In genomic region chr2:14454946-14455631, GRCm38 (mm10) we compare ENCODE assay signal across 11 mouse cellular contexts.
A peak's percentile ranks its signal among the peaks of the same experiment; 100 is the strongest.
DNase-seq lines count a peak whose midpoint lies in the region; ATAC-seq and TF ChIP-seq lines count a peak whose summit lies in the region.
"Had no signal": no experiment of that assay in that cellular context is flagged by ENCODE, and none has a peak within 500 bp of the region (broad histone marks: within the 10 kb centered on the region; RNA-seq: fewer than 3 reads in every experiment).

No protein-coding gene starts in this region.

- TF ChIP-seq CTCF in heart, adult 2 months (IDR thresholded peaks at IDR 0.05) = no peak

- H3K79me2 ChIP-seq in heart, adult 2 months (replicated peaks; ENCODE audit: control insufficient read depth, insufficient read depth, low read length) = no peaks in the 10 kb centered on the region

- DNase-seq in heart, adult 18-20 months = peak; percentile 3 to 13
- no peak for DNase-seq in heart, adult 2 months
- DNase-seq in 3T3-L1 (ENCODE audit: low read depth, low spot score) (peak; percentile 22), liver (no peak)
- peak; percentile 1 for DNase-seq in brain, embryonic 18.5 days (ENCODE audit: low read depth, low spot score)
- peak; percentile 61 for DNase-seq in kidney, postnatal 10 days
- no peak for DNase-seq in ovary, adult 18-20 months (ENCODE audit: low spot score)
- DNase-seq: embryo, embryonic 11 days; gastrocnemius, postnatal 36 days had no signal

- no peak overlapping the region for H3K27ac ChIP-seq in heart, adult 2 months
- H3K27ac ChIP-seq: stomach, embryonic 15.5 days had no signal

- H3K27me3 ChIP-seq in heart, adult 2 months (ENCODE audit: control insufficient read depth, insufficient read depth, low read length) = no peaks in the 10 kb centered on the region
- H3K27me3 ChIP-seq: stomach, embryonic 15.5 days had no signal

- no peaks in the 10 kb centered on the region for H3K4me1 ChIP-seq in heart, adult 2 months (ENCODE audit: control insufficient read depth, insufficient read depth, low read length)
- H3K4me1 ChIP-seq: stomach, embryonic 15.5 days had no signal

- H3K36me3 ChIP-seq in heart, adult 2 months (ENCODE audit: control insufficient read depth, insufficient read depth, low read length) = no peaks in the 10 kb centered on the region
- H3K36me3 ChIP-seq: stomach, embryonic 15.5 days had no signal

- TF ChIP-seq EP300 in heart, adult 2 months (IDR thresholded peaks at IDR 0.05; ENCODE audit: insufficient read depth, low read depth, low read length) = no peak

- no peak overlapping the region for H3K9ac ChIP-seq in heart, adult 2 months (ENCODE audit: low read depth, low read length)
- H3K9ac ChIP-seq: stomach, embryonic 15.5 days had no signal

- no peak overlapping the region for H3K4me3 ChIP-seq in heart, adult 2 months
- H3K4me3 ChIP-seq: stomach, embryonic 15.5 days had no signal

- no peak for ATAC-seq in erythroid progenitor cell, adult 5-6 weeks (replicated peaks; ENCODE audit: low FRiP score, poor library complexity, severe bottlenecking)

- intact Hi-C loops in heart, adult 2 months (cut with DNase I) = no loop called here

- no peak for TF ChIP-seq POLR2A in heart, adult 2 months (IDR thresholded peaks at IDR 0.05; ENCODE audit: insufficient read depth, low read depth, low read length)

- WGBS in heart, adult 2 months = 42% methylated on average over 7 of the region's 7 CpGs

Comparison
In these comparisons a context has a peak if more than half of its experiments do, and no peak if none do; other contexts are left out.
1. DNase-seq: peak in heart, adult 18-20 months (2 of 2), 3T3-L1 (single experiment), brain, embryonic 18.5 days (single experiment) and kidney, postnatal 10 days (single experiment); none in heart, adult 2 months (0 of 2), ovary, adult 18-20 months (single experiment) and liver (single experiment).